Mouse (Mus musculus) right cerebral cortex, postnatal 25 days (tissue): ENCODE data around the gene Tpbgl.

Experiments used
- DNase-seq: peaks from one replicate; pipeline ENCODE4 v3.0.0; 2022

The Tpbgl gene

GRCm38 (mm10) chr7:99626376-99627270, at the start of gene Tpbgl:
Gene Tpbgl (minus strand): TSS chr7:99627103.
- DNase-seq = peak; percentile 21

GRCm38 (mm10) chr7:99674890-99675289, 48.0 kb upstream of the Tpbgl start:
- peak; percentile 31 for DNase-seq

- no peak for DNase-seq
Observed at GRCm38 (mm10) chr7:99674209-99674608, 47.3 kb upstream of the Tpbgl start.

- no peak for DNase-seq
Observed at GRCm38 (mm10) chr7:99673188-99673587, 46.3 kb upstream of the Tpbgl start.

- DNase-seq = no peak
Observed at GRCm38 (mm10) chr7:99671544-99672435, 44.9 kb upstream of the Tpbgl start.

- DNase-seq = no peak
Observed at GRCm38 (mm10) chr7:99670915-99671314, 44.0 kb upstream of the Tpbgl start.

GRCm38 (mm10) chr7:99668802-99669201, 41.9 kb upstream of the Tpbgl start:
- no peak for DNase-seq

- no peak for DNase-seq
Observed at GRCm38 (mm10) chr7:99667096-99667495, 40.2 kb upstream of the Tpbgl start.

- DNase-seq = no peak
Observed at GRCm38 (mm10) chr7:99665731-99666452, 39.0 kb upstream of the Tpbgl start.

- DNase-seq = no peak
Observed at GRCm38 (mm10) chr7:99664571-99665485, 37.9 kb upstream of the Tpbgl start.

- no peak for DNase-seq
Observed at GRCm38 (mm10) chr7:99663507-99664220, 36.8 kb upstream of the Tpbgl start.

- DNase-seq = no peak
Observed at GRCm38 (mm10) chr7:99662311-99662710, 35.4 kb upstream of the Tpbgl start.

GRCm38 (mm10) chr7:99661571-99662230, 34.8 kb upstream of the Tpbgl start:
- no peak for DNase-seq

GRCm38 (mm10) chr7:99661071-99661470, 34.2 kb upstream of the Tpbgl start:
- no peak for DNase-seq

GRCm38 (mm10) chr7:99659379-99660029, 32.6 kb upstream of the Tpbgl start:
- DNase-seq = peak; percentile 56

- DNase-seq = no peak
Observed at GRCm38 (mm10) chr7:99654244-99654643, 27.3 kb upstream of the Tpbgl start.

- DNase-seq = no peak
Observed at GRCm38 (mm10) chr7:99649585-99649984, 22.7 kb upstream of the Tpbgl start.

GRCm38 (mm10) chr7:99648623-99649022, 21.7 kb upstream of the Tpbgl start:
- DNase-seq = no peak

GRCm38 (mm10) chr7:99644701-99645100, 17.8 kb upstream of the Tpbgl start:
- no peak for DNase-seq

GRCm38 (mm10) chr7:99642078-99642477, 15.2 kb upstream of the Tpbgl start:
- no peak for DNase-seq
